Mouse (Mus musculus) spleen, adult 10 weeks (tissue): ENCODE measurements around the gene Hnrnpm. TPM values are rescaled to one million over a fixed set of nuclear protein-coding genes. Genes with fewer than 3 reads are reported as not detected.

Experiments used
- polyA plus RNA-seq: library from polyadenylated mRNA; stranded (reverse); fragments of 350-450 nt; fragmentation: Illumina TruSeq; extraction: RNeasy Lipid Tissue Mini Kit (QIAGEN cat#74804); gene quantifications from one replicate; pipeline ENCODE4 v1.2.3, GENCODE M21; 2015; ENCODE audit warnings: low replicate concordance; ENCODE audit not compliant: insufficient read depth

Hnrnpm gene
- polyA plus RNA-seq, result 386 TPM

DNA sequence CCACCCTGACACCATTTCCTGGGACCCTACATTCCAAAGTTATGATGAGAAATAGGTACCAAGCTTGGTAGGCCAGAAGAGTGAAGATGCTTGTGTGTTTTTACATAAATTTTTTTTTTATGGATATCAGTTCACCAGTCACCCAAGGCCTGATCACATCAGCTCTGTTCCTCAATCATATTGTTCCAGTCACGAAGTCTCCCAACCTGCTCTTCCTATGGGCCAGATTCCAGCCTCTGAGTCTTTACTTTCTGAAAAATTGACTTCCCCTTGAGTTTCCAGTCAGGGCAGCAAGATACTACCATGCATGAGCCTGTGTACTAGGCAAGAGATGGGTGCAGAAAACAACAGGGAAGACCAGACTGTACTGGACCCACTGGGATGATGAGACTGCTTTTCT lies at the start of gene Hnrnpm:
Gene Hnrnpm (minus strand): TSS at position 101 of the 400 bp plus-strand sequence.

DNA sequence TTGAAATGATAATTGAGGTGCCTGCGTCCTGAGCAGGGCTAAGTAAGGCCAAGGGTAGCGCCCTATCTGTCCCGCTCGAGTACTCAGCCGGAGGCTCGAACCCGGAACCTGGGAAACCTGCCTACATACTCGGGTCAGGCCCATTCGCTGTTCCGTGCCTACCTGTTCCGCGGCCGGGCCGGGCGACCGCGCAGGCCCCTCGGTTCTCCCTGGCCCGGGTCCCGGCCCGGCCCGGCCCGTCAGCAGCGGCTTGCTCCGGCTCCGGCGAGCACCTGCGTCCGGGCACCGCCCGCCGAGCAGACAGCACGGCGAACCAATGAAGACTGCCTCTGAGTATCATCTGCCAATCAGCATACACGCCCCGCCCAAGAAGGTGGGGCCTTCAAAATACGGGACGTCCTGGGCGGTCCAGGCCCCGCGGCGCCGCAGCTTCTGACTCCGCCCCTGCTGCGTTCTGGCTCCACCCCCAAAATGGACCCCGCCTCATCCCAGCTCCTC lies 31.8 kb upstream of the Hnrnpm start, which contains the start of gene March2:
Gene March2 (minus strand): TSS at position 287 of the 498 bp plus-strand sequence.

DNA sequence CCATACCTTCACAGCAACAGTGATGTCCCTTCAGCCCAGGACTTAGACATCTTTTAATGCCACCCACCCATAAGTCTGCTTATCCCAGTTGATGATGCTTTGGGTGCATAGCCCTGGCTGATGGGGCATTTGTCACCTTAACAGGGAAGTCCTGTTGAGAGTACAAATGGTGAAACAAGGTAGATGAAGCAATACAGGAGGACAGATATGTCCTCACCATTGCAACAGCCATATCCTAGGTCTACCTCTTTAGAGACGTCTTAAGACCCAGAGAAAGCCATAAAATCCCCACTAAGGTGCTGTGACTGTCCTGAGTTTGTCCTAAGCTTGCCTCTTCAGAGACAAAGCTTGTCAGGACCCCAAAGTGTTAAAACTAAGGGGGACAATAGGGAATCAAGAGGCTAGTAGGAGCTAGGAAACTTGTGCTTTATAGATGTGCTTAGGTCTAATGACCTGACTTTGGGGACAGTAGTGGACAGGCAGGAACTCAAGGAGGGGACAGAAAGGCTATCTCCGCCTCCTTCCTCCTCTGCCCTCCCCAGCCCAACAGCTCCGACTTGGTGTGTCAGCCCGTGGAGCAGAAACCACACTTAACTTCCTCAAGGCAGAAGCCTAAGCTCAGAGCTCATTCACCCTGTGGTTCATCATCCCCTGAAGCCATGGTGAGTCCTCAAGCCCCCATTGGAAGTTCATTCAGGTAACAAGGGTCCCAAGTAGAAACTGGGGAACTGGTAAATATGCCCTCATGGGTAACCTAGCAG lies 49.0 kb downstream of the Hnrnpm start, which contains the start of gene Pram1:
Gene Pram1 (plus strand): TSS at position 541 of the 761 bp plus-strand sequence.

DNA sequence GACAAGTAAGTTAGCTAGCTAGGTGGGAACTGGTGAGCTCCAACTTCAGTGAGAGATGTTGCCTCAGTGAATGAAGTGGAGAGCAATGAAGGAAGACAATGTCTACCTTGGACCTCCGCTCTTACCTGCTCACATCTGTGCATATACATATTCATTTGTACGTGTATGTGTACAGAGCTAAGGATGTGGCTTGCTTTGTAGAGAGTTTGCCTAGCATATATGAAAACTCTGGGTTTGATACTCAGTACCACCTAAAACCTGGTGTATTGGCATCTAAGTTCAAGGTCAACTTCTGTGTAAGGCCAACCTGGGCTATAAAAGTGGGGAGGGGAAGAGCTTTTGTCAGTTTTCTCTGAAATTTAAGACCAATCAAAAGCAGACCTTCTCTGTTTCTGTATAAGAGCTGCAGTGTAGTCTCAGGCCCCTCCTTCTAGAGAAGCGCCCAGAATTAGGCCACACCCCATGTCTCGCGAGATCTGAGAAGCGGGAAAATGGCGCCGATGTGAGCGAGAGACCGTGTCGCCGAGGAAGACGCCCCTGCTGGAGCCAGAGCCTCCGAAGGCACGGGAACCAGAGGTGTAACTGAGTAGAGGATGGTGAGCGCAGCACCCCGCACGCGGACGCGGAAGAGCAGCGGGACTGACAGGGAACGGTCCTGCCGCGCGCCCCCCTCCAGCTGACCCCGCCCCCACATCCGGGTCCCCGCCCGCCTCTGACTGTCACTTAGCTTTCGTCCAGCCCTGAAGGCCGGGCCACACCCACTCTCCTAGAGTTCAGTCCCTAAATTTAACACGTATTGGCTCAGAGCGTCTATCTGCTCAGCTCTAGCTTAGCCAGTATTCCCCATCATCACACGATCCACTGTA lies 57.8 kb downstream of the Hnrnpm start, which contains the start of gene Zfp414:
Gene Zfp414 (plus strand): TSS at position 470 of the 866 bp plus-strand sequence.

Other genes starting within 250 kb of the Hnrnpm start
- 51.5 TPM for gene Adamts10, start 162.7 kb downstream of the Hnrnpm start, polyA plus RNA-seq
- 35.7 TPM for gene Myo1f, start 131.2 kb downstream of the Hnrnpm start, polyA plus RNA-seq
- 21.6 TPM for gene Zfp414, start 57.8 kb downstream of the Hnrnpm start, polyA plus RNA-seq
- 6.4 TPM for gene Pram1, start 48.8 kb downstream of the Hnrnpm start, polyA plus RNA-seq
- gene March2, start 31.8 kb upstream of the Hnrnpm start, polyA plus RNA-seq, result 102 TPM
- gene Rab11b, start 73.7 kb upstream of the Hnrnpm start, polyA plus RNA-seq, result 65.7 TPM
- 11.1 TPM for gene Angptl4, start 95.0 kb upstream of the Hnrnpm start, polyA plus RNA-seq
- 53.6 TPM for gene Kank3, start 123.7 kb upstream of the Hnrnpm start, polyA plus RNA-seq
- gene Rps28, start 137.7 kb upstream of the Hnrnpm start, polyA plus RNA-seq, result 1,152 TPM
- gene Ndufa7, start 137.7 kb upstream of the Hnrnpm start, polyA plus RNA-seq, result 55.2 TPM
- gene Cd320, start 156.2 kb upstream of the Hnrnpm start, polyA plus RNA-seq, result 5.0 TPM
- gene Gm7029, start 187.0 kb upstream of the Hnrnpm start, polyA plus RNA-seq, result not detected
- 5.8 TPM for gene Kifc1, start 203.8 kb upstream of the Hnrnpm start, polyA plus RNA-seq
- 1.5 TPM for gene Platr17, start 218.3 kb upstream of the Hnrnpm start, polyA plus RNA-seq
- gene Daxx, start 222.6 kb upstream of the Hnrnpm start, polyA plus RNA-seq, result 39.7 TPM
- 143 TPM for gene Tapbp, start 229.0 kb upstream of the Hnrnpm start, polyA plus RNA-seq
- 10.6 TPM for gene Zbtb22, start 229.0 kb upstream of the Hnrnpm start, polyA plus RNA-seq
- gene Rgl2, start 242.7 kb upstream of the Hnrnpm start, polyA plus RNA-seq, result 55.9 TPM